Mouse (Mus musculus) G1E (cell line): Measurements from ENCODE around the gene Mcub. TPM values are rescaled to one million over a fixed set of nuclear protein-coding genes. Genes with fewer than 3 reads are reported as not detected.

Source experiments
- ATAC-seq: 2 replicates; pipeline ENCODE4 v1.8.0; 2016; ENCODE audit warnings: mild to moderate bottlenecking; ENCODE audit not compliant: insufficient number of reproducible peaks, poor library complexity, low FRiP score, severe bottlenecking; ENCODE audit errors: extremely low read depth
- DNase-seq: peaks from one replicate; pipeline ENCODE4 v3.0.0; 2012; ENCODE audit warnings: low spot score
- H3K27me3 ChIP-seq: 2 replicates; pipeline ENCODE4 v1.6.1; 2012; ENCODE audit warnings: mild to moderate bottlenecking, low read length, inconsistent platforms; ENCODE audit not compliant: insufficient read depth
- H3K36me3 ChIP-seq: replicated peaks from 2 replicates; pipeline ENCODE3; 2012; ENCODE audit warnings: mild to moderate bottlenecking, inconsistent platforms
- H3K4me1 ChIP-seq: 2 replicates; pipeline ENCODE4 v1.6.1; 2012; ENCODE audit warnings: low read depth, low read length, inconsistent platforms, mixed read lengths; ENCODE audit not compliant: insufficient read depth
- H3K4me3 ChIP-seq: 2 replicates; pipeline ENCODE4 v1.5.1; 2012; ENCODE audit warnings: low read depth, mild to moderate bottlenecking, inconsistent platforms, low read length, moderate library complexity, mixed read lengths
- H3K9me3 ChIP-seq: replicated peaks from 2 replicates; pipeline ENCODE4 v1.6.1; 2012; ENCODE audit warnings: inconsistent platforms
- CTCF ChIP-seq: IDR thresholded peaks from 2 replicates; pipeline ENCODE4 v1.5.1; 2012; ENCODE audit warnings: low read depth, low read length, inconsistent platforms, mixed read lengths
- GATA1 ChIP-seq: IDR thresholded peaks from 2 replicates; pipeline ENCODE4 v1.6.1; 2012; ENCODE audit warnings: borderline replicate concordance, low read length, inconsistent platforms, mixed read lengths
- GATA2 ChIP-seq: IDR thresholded peaks from 2 replicates; pipeline ENCODE4 v1.6.1; 2012; ENCODE audit warnings: low read depth, low read length, inconsistent platforms, borderline replicate concordance
- POLR2AphosphoS5 ChIP-seq: IDR thresholded peaks from 2 replicates; pipeline ENCODE4 v1.6.1; 2012; ENCODE audit warnings: low read depth, low read length, inconsistent platforms; ENCODE audit not compliant: insufficient replicate concordance
- TAL1 ChIP-seq: conservative IDR thresholded peaks from 2 replicates; pipeline ENCODE4 v1.6.1; 2012; ENCODE audit warnings: low read depth, low read length, inconsistent platforms, mixed read lengths
- polyA plus RNA-seq: library from polyadenylated mRNA; stranded (reverse); fragments of >175 nt; gene quantifications from 2 replicates; pipeline ENCODE4 v1.2.3, GENCODE M21; 2012
- total RNA-seq, 2 experiments: library from RNA; stranded (forward) in 1 of 2; stranded (reverse) in 1 of 2; fragments of 200-1000 nt in 1 of 2; fragments of >200 nt in 1 of 2; fragmentation: Nextera tagmentation in 1 of 2; gene quantifications; 2 replicates each; pipeline ENCODE4 v1.2.3; 2014 to 2017

Mcub gene
- total and polyA plus RNA-seq, 3 experiments = not detected

DNA sequence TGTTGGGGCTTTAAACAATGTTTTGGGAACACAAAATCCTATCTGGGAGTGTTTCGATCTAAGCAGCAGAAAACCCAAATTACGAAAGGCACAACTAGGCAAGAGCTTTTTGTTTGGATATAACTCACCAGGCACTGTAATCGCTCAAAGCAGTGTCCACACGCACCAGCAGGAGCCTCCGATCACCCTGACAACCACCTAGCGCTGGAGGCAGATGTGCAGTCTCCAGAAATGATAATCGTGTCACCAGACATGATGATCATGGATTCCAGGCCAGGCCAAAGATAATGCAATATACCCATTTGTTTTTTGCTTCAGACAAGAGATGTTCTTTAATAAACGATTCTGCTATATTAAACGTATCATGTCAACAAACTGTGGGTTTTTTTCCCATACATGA is 2.1 kb downstream of the Mcub start:
- ATAC-seq (no peak), DNase-seq (no peak)
- no peak for TF ChIP-seq GATA1
- no peak for TF ChIP-seq CTCF
- TF ChIP-seq GATA2 = no peak
- TF ChIP-seq POLR2AphosphoS5 = no peak
- no peak for TF ChIP-seq TAL1
- no peaks in the 10 kb centered on the region for H3K4me1 ChIP-seq
- H3K36me3 ChIP-seq = no peaks in the 10 kb centered on the region
- H3K4me3 ChIP-seq = no peak overlapping the region
- H3K9me3 ChIP-seq = peaks cover 8% of the 10 kb centered on the region
- H3K27me3 ChIP-seq = no peaks in the 10 kb centered on the region

GRCm38 (mm10) chr3:129964681-129965080 is 5.3 kb downstream of the Mcub start:
- Histone ChIP-seq H3K27me3 (no peaks in the 10 kb centered on the region), H3K36me3 (no peaks in the 10 kb centered on the region), H3K4me3 (no peak overlapping the region), H3K4me1 (no peaks in the 10 kb centered on the region), H3K9me3 (peaks cover 5% of the 10 kb centered on the region)
- no peak for ATAC-seq
- DNase-seq = no peak
- TF ChIP-seq CTCF (no peak), TAL1 (no peak), GATA2 (no peak), GATA1 (no peak), POLR2AphosphoS5 (no peak)

- ATAC-seq (no peak), DNase-seq (no peak)
- Histone ChIP-seq H3K4me3 (no peak overlapping the region), H3K9me3 (no peaks in the 10 kb centered on the region), H3K27me3 (no peaks in the 10 kb centered on the region), H3K4me1 (no peaks in the 10 kb centered on the region), H3K36me3 (no peaks in the 10 kb centered on the region)
- TF ChIP-seq GATA2 = no peak
- TF ChIP-seq TAL1 = no peak
- TF ChIP-seq GATA1 = no peak
- no peak for TF ChIP-seq POLR2AphosphoS5
- no peak for TF ChIP-seq CTCF
Measured at GRCm38 (mm10) chr3:129962533-129962932, 7.5 kb downstream of the Mcub start.

- DNase-seq (no peak), ATAC-seq (no peak)
- no peaks in the 10 kb centered on the region for H3K36me3 ChIP-seq
- no peaks in the 10 kb centered on the region for H3K4me1 ChIP-seq
- H3K4me3 ChIP-seq = no peak overlapping the region
- no peaks in the 10 kb centered on the region for H3K9me3 ChIP-seq
- H3K27me3 ChIP-seq = peaks cover 2% of the 10 kb centered on the region
- TF ChIP-seq POLR2AphosphoS5 (no peak), TAL1 (no peak), CTCF (no peak), GATA2 (no peak), GATA1 (no peak)
Measured at GRCm38 (mm10) chr3:129953296-129953695, 16.7 kb downstream of the Mcub start.

- Histone ChIP-seq H3K27me3 (peaks cover 4% of the 10 kb centered on the region), H3K4me3 (no peak overlapping the region), H3K4me1 (peaks cover 5% of the 10 kb centered on the region), H3K36me3 (no peaks in the 10 kb centered on the region), H3K9me3 (no peaks in the 10 kb centered on the region)
- no peak for TF ChIP-seq POLR2AphosphoS5
- TF ChIP-seq TAL1 = no peak
- TF ChIP-seq GATA2 = no peak
- TF ChIP-seq CTCF = no peak
- no peak for TF ChIP-seq GATA1
- DNase-seq = no peak
- ATAC-seq = no peak
Measured at GRCm38 (mm10) chr3:129949158-129949773, 20.7 kb downstream of the Mcub start.

GRCm38 (mm10) chr3:129948359-129948758 is 21.6 kb downstream of the Mcub start:
- Histone ChIP-seq H3K27me3 (peaks cover 4% of the 10 kb centered on the region), H3K36me3 (no peaks in the 10 kb centered on the region), H3K4me1 (peaks cover 5% of the 10 kb centered on the region), H3K9me3 (no peaks in the 10 kb centered on the region), H3K4me3 (no peak overlapping the region)
- ATAC-seq (no peak), DNase-seq (no peak)
- TF ChIP-seq GATA1 (no peak), CTCF (no peak), TAL1 (no peak), POLR2AphosphoS5 (no peak), GATA2 (no peak)
